Mouse (Mus musculus) stomach, embryonic 14.5 days (tissue): ENCODE results near the gene Clic5. TPM values are rescaled to one million over a fixed set of nuclear protein-coding genes. Genes with fewer than 3 reads are reported as not detected.

Source experiments
- ATAC-seq: fragments of 200-750 bp; cut with Nextera tagmentation; 2 replicates; pipeline ENCODE4 v1.8.0; 2017; ENCODE audit warnings: low read depth, moderate TSS enrichment; ENCODE audit not compliant: insufficient number of reproducible peaks, insufficient read depth, low FRiP score
- H3K27ac ChIP-seq: fragments of 300-500 bp; sonication (generic); 2 replicates; pipeline ENCODE4 v1.5.1; 2014; ENCODE audit warnings: mild to moderate bottlenecking, low read length, moderate library complexity, mixed read lengths
- H3K27me3 ChIP-seq: fragments of 300-500 bp; sonication (generic); 2 replicates; pipeline ENCODE4 v1.6.1; 2014; ENCODE audit warnings: low read length, control low read depth, mixed read lengths; ENCODE audit not compliant: control insufficient read depth, insufficient read depth
- H3K36me3 ChIP-seq: fragments of 300-500 bp; sonication (generic); 2 replicates; pipeline ENCODE4 v1.6.1; 2014; ENCODE audit warnings: mild to moderate bottlenecking, control low read depth, low read length, moderate library complexity, mixed read lengths; ENCODE audit not compliant: control insufficient read depth, insufficient read depth
- H3K4me1 ChIP-seq: fragments of 300-500 bp; sonication (generic); 2 replicates; pipeline ENCODE4 v1.6.1; 2014; ENCODE audit warnings: low read length, control low read depth, mixed read lengths; ENCODE audit not compliant: control insufficient read depth, insufficient read depth
- H3K4me2 ChIP-seq: fragments of 300-500 bp; sonication (generic); replicated peaks from 2 replicates; pipeline ENCODE4 v1.6.1; 2014; ENCODE audit warnings: low read depth, low read length, control low read depth
- H3K4me3 ChIP-seq: fragments of 300-500 bp; sonication (generic); 2 replicates; pipeline ENCODE4 v1.5.1; 2014; ENCODE audit warnings: low read depth, low read length, control low read depth
- H3K9ac ChIP-seq: fragments of 300-500 bp; sonication (generic); replicated peaks from 2 replicates; pipeline ENCODE4 v1.6.1; 2014; ENCODE audit warnings: low read depth, mild to moderate bottlenecking, control low read depth, low read length, moderate library complexity, mixed read lengths
- H3K9me3 ChIP-seq: fragments of 300-500 bp; sonication (generic); 2 replicates; pipeline ENCODE4 v1.6.1; 2016; ENCODE audit warnings: low read depth, low read length, control low read depth; ENCODE audit not compliant: control insufficient read depth
- WGBS: fragments of 180-500 bp; shearing (Covaris S2); extraction: QIAGEN DNeasy Blood & Tissue Kit; methylation state at CpG from one replicate; pipeline ENCODE4 v1.1.7; 2014; 5-methylcytosine and 5-hydroxymethylcytosine counted together
- polyA plus RNA-seq: library from polyadenylated mRNA; unstranded; fragments of >200 nt; fragmentation: Nextera tagmentation; extraction: Ambion mirVana; gene quantifications from 2 replicates; pipeline ENCODE4 v1.2.1, GENCODE M21; 2014

The Clic5 gene
- polyA plus RNA-seq, 1 experiment from 2014 or later = 0.59 TPM

- peaks cover 17% of the 10 kb centered on the region for H3K4me1 ChIP-seq
- no peaks in the 10 kb centered on the region for H3K27me3 ChIP-seq
- no peak overlapping the region for H3K4me3 ChIP-seq
- ATAC-seq = peak; percentile 85
- no peak overlapping the region for H3K9ac ChIP-seq
- no peaks in the 10 kb centered on the region for H3K9me3 ChIP-seq
- 14% methylated on average over 4 of the region's 4 CpGs for WGBS
- 0 out of 2 replicates have a peak overlapping the region, but pooled peaks have one; percentile 4 for H3K4me2 ChIP-seq
- H3K27ac ChIP-seq = peak overlapping the region; percentile 73; the same call in 1 of the 2 replicates
- no peaks in the 10 kb centered on the region for H3K36me3 ChIP-seq
Measured at GRCm38 (mm10) chr17:44300723-44301122, 112.3 kb downstream of the Clic5 start.

GRCm38 (mm10) chr17:44301224-44301811 is 112.9 kb downstream of the Clic5 start:
- H3K4me2 ChIP-seq = 0 out of 2 replicates have a peak overlapping the region, but pooled peaks have one; percentile 3
- no peak overlapping the region for H3K9ac ChIP-seq
- H3K4me1 ChIP-seq = peaks cover 17% of the 10 kb centered on the region
- no peak overlapping the region for H3K4me3 ChIP-seq
- H3K27me3 ChIP-seq = no peaks in the 10 kb centered on the region
- no peak for ATAC-seq
- H3K9me3 ChIP-seq = no peaks in the 10 kb centered on the region
- H3K36me3 ChIP-seq = no peaks in the 10 kb centered on the region
- 71% methylated on average over 17 of the region's 17 CpGs for WGBS
- peak overlapping the region; percentile 73; the same call in 1 of the 2 replicates for H3K27ac ChIP-seq

GRCm38 (mm10) chr17:44304076-44304475 is 115.7 kb downstream of the Clic5 start:
- ATAC-seq = no peak
- H3K9ac ChIP-seq = no peak overlapping the region
- no peak overlapping the region for H3K4me3 ChIP-seq
- H3K4me2 ChIP-seq = no peak overlapping the region
- WGBS = 92% methylated on average over 1 of the region's 1 CpGs
- H3K9me3 ChIP-seq = no peaks in the 10 kb centered on the region
- H3K36me3 ChIP-seq = no peaks in the 10 kb centered on the region
- H3K27ac ChIP-seq = no peak overlapping the region
- peaks cover 17% of the 10 kb centered on the region for H3K4me1 ChIP-seq
- no peaks in the 10 kb centered on the region for H3K27me3 ChIP-seq

GRCm38 (mm10) chr17:44309914-44310622 is 121.7 kb downstream of the Clic5 start:
- WGBS = 52% methylated on average over 10 of the region's 10 CpGs
- H3K27me3 ChIP-seq = no peaks in the 10 kb centered on the region
- H3K4me3 ChIP-seq = no peak overlapping the region
- no peak overlapping the region for H3K27ac ChIP-seq
- no peaks in the 10 kb centered on the region for H3K4me1 ChIP-seq
- H3K4me2 ChIP-seq = no peak overlapping the region
- no peak overlapping the region for H3K9ac ChIP-seq
- no peaks in the 10 kb centered on the region for H3K9me3 ChIP-seq
- no peaks in the 10 kb centered on the region for H3K36me3 ChIP-seq
- ATAC-seq = no peak

- Histone ChIP-seq H3K9me3 (no peaks in the 10 kb centered on the region), H3K4me2 (no peak overlapping the region), H3K4me3 (no peak overlapping the region), H3K27ac (no peak overlapping the region), H3K36me3 (no peaks in the 10 kb centered on the region), H3K27me3 (no peaks in the 10 kb centered on the region), H3K9ac (no peak overlapping the region), H3K4me1 (no peaks in the 10 kb centered on the region; the same call in 1 of the 2 replicates)
- no peak for ATAC-seq
- 80% methylated on average over 10 of the region's 10 CpGs for WGBS
Measured at GRCm38 (mm10) chr17:44325314-44325713, 136.9 kb downstream of the Clic5 start.

GRCm38 (mm10) chr17:44327279-44328146 is 139.1 kb downstream of the Clic5 start:
- Histone ChIP-seq H3K4me3 (no peak overlapping the region), H3K4me2 (peak overlapping the region; percentile 6; the same call in 1 of the 2 replicates), H3K9ac (no peak overlapping the region), H3K9me3 (no peaks in the 10 kb centered on the region), H3K27me3 (no peaks in the 10 kb centered on the region), H3K27ac (0 out of 2 replicates have a peak overlapping the region, but pooled peaks have one; percentile 23), H3K36me3 (no peaks in the 10 kb centered on the region), H3K4me1 (no peaks in the 10 kb centered on the region; the same call in 1 of the 2 replicates)
- ATAC-seq = no peak
- 28% methylated on average over 10 of the region's 10 CpGs for WGBS

GRCm38 (mm10) chr17:44328147-44328482 is 139.7 kb downstream of the Clic5 start:
- Histone ChIP-seq H3K9ac (no peak overlapping the region), H3K27ac (no peak overlapping the region), H3K36me3 (no peaks in the 10 kb centered on the region), H3K4me2 (peak overlapping the region; percentile 6; the same call in 1 of the 2 replicates), H3K4me3 (no peak overlapping the region), H3K27me3 (no peaks in the 10 kb centered on the region), H3K9me3 (no peaks in the 10 kb centered on the region), H3K4me1 (no peaks in the 10 kb centered on the region; the same call in 1 of the 2 replicates)
- WGBS = 33% methylated on average over 5 of the region's 5 CpGs
- ATAC-seq = no peak
